Mouse (Mus musculus) induced T-regulatory cell, adult 2 months (primary cell): ENCODE measurements at regions not wholly inside any gene's neighbourhood (a gene's known extent, or its start where the extent isn't known, plus 50 kb on each side); places are given as distances from the start of the nearest gene placed in this dataset.
A peak's percentile ranks its signal among the peaks of the same experiment; 100 is the strongest.

Experiments used
- DNase-seq: peaks from one replicate; pipeline ENCODE4 v3.0.0-alpha.2; 2012; ENCODE audit warnings: low read depth

GRCm38 (mm10) chr8:104039526-104039925 lies 61.9 kb upstream of the Cdh5 start:
- DNase-seq: peak; percentile 52

- peak; percentile 18 for DNase-seq
Measured at GRCm38 (mm10) chr8:104041522-104041921, 59.9 kb upstream of the Cdh5 start.

- DNase-seq: peak; percentile 35
Measured at GRCm38 (mm10) chr8:104042434-104042833, 59.0 kb upstream of the Cdh5 start.

GRCm38 (mm10) chr8:104048037-104048436 lies 53.4 kb upstream of the Cdh5 start:
- no peak for DNase-seq

- DNase-seq: no peak
Measured at GRCm38 (mm10) chr8:104049181-104049580, 52.2 kb upstream of the Cdh5 start.

- DNase-seq: peak; percentile 63
Measured at GRCm38 (mm10) chr8:104050694-104051539, 50.5 kb upstream of the Cdh5 start.

- DNase-seq: no peak
Measured at GRCm38 (mm10) chr8:104051540-104051882, 49.9 kb upstream of the Cdh5 start.
